Mouse (Mus musculus) liver, embryonic 14.5 days (tissue): ENCODE measurements around the gene Fgfr4.

ENCODE experiments used
- CTCF ChIP-seq: IDR thresholded peaks from 2 replicates; pipeline ENCODE4 v1.5.1; 2016; ENCODE audit warnings: antibody characterized with exemption, low read depth, control low read depth
- EP300 ChIP-seq: IDR thresholded peaks from 2 replicates; pipeline ENCODE4 v1.6.1; 2016; ENCODE audit warnings: antibody characterized with exemption, low read depth

DNA sequence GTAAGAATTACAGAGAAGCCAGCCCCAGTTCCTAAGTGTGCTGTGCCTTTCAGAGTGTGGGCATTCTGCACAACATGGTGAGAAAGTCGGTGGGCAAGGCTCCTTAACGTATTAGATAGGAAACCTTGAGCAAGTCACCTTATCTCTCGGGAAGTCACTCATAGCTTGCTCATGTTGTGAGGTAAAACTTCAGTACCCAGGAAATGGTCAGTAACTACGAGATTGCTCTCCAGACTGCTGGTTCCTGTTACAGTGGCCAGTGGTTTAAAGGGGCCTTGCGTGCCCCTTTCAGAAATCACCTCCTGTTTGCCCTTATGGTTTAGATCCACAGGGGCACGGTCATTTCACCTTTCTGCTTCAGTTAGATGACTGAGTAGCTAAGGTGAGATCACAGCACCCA is 38.1 kb upstream of the Fgfr4 start:
- TF ChIP-seq CTCF: no peak
- TF ChIP-seq EP300: no peak
